Mouse (Mus musculus) olfactory bulb, adult 2 months (tissue): ENCODE measurements around the gene Syncrip.

ENCODE experiments used
- CTCF ChIP-seq: fragments of 200-500 bp; IDR thresholded peaks from 2 replicates; pipeline ENCODE4 v1.5.1; 2012; ENCODE audit warnings: low read depth, mild to moderate bottlenecking, low read length, moderate library complexity; ENCODE audit not compliant: insufficient read depth
- POLR2A ChIP-seq: fragments of 200-500 bp; IDR thresholded peaks from 2 replicates; pipeline ENCODE4 v1.6.1; 2012; ENCODE audit warnings: mild to moderate bottlenecking, low read depth, low read length, moderate library complexity; ENCODE audit not compliant: insufficient read depth

DNA sequence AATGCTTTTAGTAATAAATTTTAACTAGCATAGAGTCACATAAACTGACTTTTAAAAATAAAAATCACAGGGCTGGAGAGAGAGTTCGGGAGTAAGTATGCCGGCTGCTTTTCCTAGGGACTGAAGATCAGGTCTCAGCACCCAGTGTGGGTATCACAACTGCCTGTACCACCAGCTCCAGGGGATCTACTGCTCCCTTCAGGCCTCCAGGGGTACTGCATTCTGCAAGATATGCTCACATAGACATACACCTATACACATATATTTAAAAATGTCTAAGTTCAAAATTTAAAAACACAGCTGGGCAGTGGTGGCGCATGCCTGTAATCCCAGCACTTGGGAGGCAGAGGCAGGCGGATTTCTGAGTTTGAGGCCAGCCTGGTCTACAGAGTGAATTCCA is 59.9 kb downstream of the Syncrip start:
- TF ChIP-seq CTCF, result no peak
- no peak for TF ChIP-seq POLR2A
